Mouse (Mus musculus): ENCODE measurements around the gene Hoxb6.

Gene Hoxb6

GRCm38 (mm10) chr11:96285771-96286738 lies 6.2 kb upstream of the Hoxb6 start, which contains the start of gene Hoxb7:
Gene Hoxb7 (plus strand): TSS chr11:96286623.
- DNase-seq (ENCODE audit: low spot score in 2 of 2): no peak

GRCm38 (mm10) chr11:96286739-96287385 lies 5.4 kb upstream of the Hoxb6 start:
- no peak for DNase-seq (ENCODE audit: low spot score in 2 of 2)

- DNase-seq (ENCODE audit: low spot score in 2 of 2): no peak
Observed at GRCm38 (mm10) chr11:96287411-96287810, 4.9 kb upstream of the Hoxb6 start.

GRCm38 (mm10) chr11:96288455-96289221 lies 3.6 kb upstream of the Hoxb6 start:
- no peak for DNase-seq (ENCODE audit: low spot score in 2 of 2)

- DNase-seq (ENCODE audit: low spot score in 2 of 2): no peak
Observed at GRCm38 (mm10) chr11:96289293-96289692, 3.0 kb upstream of the Hoxb6 start.

GRCm38 (mm10) chr11:96289837-96290236 lies 2.4 kb upstream of the Hoxb6 start:
- no peak for DNase-seq (ENCODE audit: low spot score in 2 of 2)

- no peak for DNase-seq (ENCODE audit: low spot score in 2 of 2)
Observed at GRCm38 (mm10) chr11:96290705-96291355, 1.4 kb upstream of the Hoxb6 start.

GRCm38 (mm10) chr11:96292565-96293301 lies 457 bp downstream of the Hoxb6 start:
- no peak for DNase-seq (ENCODE audit: low spot score in 2 of 2)

GRCm38 (mm10) chr11:96293302-96293921 lies 1.1 kb downstream of the Hoxb6 start:
- no peak for DNase-seq (ENCODE audit: low spot score in 2 of 2)

GRCm38 (mm10) chr11:96294245-96295091 lies 2.2 kb downstream of the Hoxb6 start:
- DNase-seq (ENCODE audit: low spot score in 2 of 2): peak; percentile 69 to 78

GRCm38 (mm10) chr11:96295092-96295835 lies 3.0 kb downstream of the Hoxb6 start:
- DNase-seq (ENCODE audit: low spot score in 2 of 2): no peak

- DNase-seq (ENCODE audit: low spot score in 2 of 2): no peak
Observed at GRCm38 (mm10) chr11:96296997-96297396, 4.7 kb downstream of the Hoxb6 start.

GRCm38 (mm10) chr11:96297428-96297827 lies 5.2 kb downstream of the Hoxb6 start:
- no peak for DNase-seq (ENCODE audit: low spot score in 2 of 2)

GRCm38 (mm10) chr11:96297968-96298635 lies 5.8 kb downstream of the Hoxb6 start:
- DNase-seq (ENCODE audit: low spot score in 2 of 2): no peak

GRCm38 (mm10) chr11:96298895-96299667 lies 6.8 kb downstream of the Hoxb6 start:
- no peak for DNase-seq (ENCODE audit: low spot score in 2 of 2)

- DNase-seq (ENCODE audit: low spot score in 2 of 2): no peak
Observed at GRCm38 (mm10) chr11:96299781-96300180, 7.5 kb downstream of the Hoxb6 start.

GRCm38 (mm10) chr11:96300354-96301063 lies 8.2 kb downstream of the Hoxb6 start:
- no peak for DNase-seq (ENCODE audit: low spot score in 2 of 2)
